Mouse (Mus musculus) embryonic facial prominence, embryonic 12.5 days (tissue): ENCODE data around the gene Camk1d. TPM values are rescaled to one million over a fixed set of nuclear protein-coding genes. Genes with fewer than 3 reads are reported as not detected.
"Not testable (repeated sequence)": the region's sequence is repeated elsewhere in the genome, so short reads cannot be mapped to it uniquely, and the experiment has no call there.

Source experiments
- ATAC-seq: fragments of 200-750 bp; cut with Nextera tagmentation; 2 replicates; pipeline ENCODE4 v1.8.0; 2017; ENCODE audit not compliant: insufficient number of reproducible peaks, insufficient read depth, low FRiP score, low TSS enrichment
- H3K27ac ChIP-seq: fragments of 300-500 bp; sonication (generic); 2 replicates; pipeline ENCODE4 v1.5.1; 2016; ENCODE audit warnings: mild to moderate bottlenecking
- H3K27me3 ChIP-seq: fragments of 300-500 bp; sonication (generic); 2 replicates; pipeline ENCODE4 v1.6.1; 2016; ENCODE audit warnings: mild to moderate bottlenecking, moderate library complexity
- H3K36me3 ChIP-seq: fragments of 300-500 bp; sonication (generic); 2 replicates; pipeline ENCODE4 v1.6.1; 2016; ENCODE audit warnings: mild to moderate bottlenecking
- H3K4me1 ChIP-seq: fragments of 300-500 bp; sonication (generic); 2 replicates; pipeline ENCODE4 v1.6.1; 2016
- H3K4me2 ChIP-seq: fragments of 300-500 bp; sonication (generic); replicated peaks from 2 replicates; pipeline ENCODE4 v1.6.1; 2016; ENCODE audit warnings: mild to moderate bottlenecking, moderate library complexity
- H3K4me3 ChIP-seq: fragments of 300-500 bp; sonication (generic); 2 replicates; pipeline ENCODE4 v1.5.1; 2016; ENCODE audit warnings: mild to moderate bottlenecking
- H3K9ac ChIP-seq: fragments of 300-500 bp; sonication (generic); 2 replicates; pipeline ENCODE4 v1.6.1; 2016; ENCODE audit warnings: mild to moderate bottlenecking, moderate library complexity
- H3K9me3 ChIP-seq: fragments of 300-500 bp; sonication (generic); 2 replicates; pipeline ENCODE4 v1.6.1; 2016; ENCODE audit warnings: mild to moderate bottlenecking, moderate library complexity
- WGBS: fragments of 180-500 bp; shearing (Covaris S2); methylation state at CpG from one replicate; pipeline ENCODE4 v1.1.7; 2016; 5-methylcytosine and 5-hydroxymethylcytosine counted together
- polyA plus RNA-seq: library from polyadenylated mRNA; unstranded; fragments of >200 nt; fragmentation: Nextera tagmentation; extraction: Ambion mirVana; gene quantifications from 2 replicates; pipeline ENCODE4 v1.2.1, GENCODE M21; 2016

Camk1d gene
- polyA plus RNA-seq, 1 experiment from 2014 or later = 3.4 TPM

- WGBS = 89% methylated on average over 2 of the region's 2 CpGs
- no peak for ATAC-seq
- no peak overlapping the region for H3K4me3 ChIP-seq
- H3K9ac ChIP-seq = no peak overlapping the region
- no peaks in the 10 kb centered on the region for H3K36me3 ChIP-seq
- H3K4me2 ChIP-seq = no peak overlapping the region
- H3K27ac ChIP-seq = no peak overlapping the region
- no peaks in the 10 kb centered on the region for H3K27me3 ChIP-seq
- H3K9me3 ChIP-seq = no peaks in the 10 kb centered on the region
- H3K4me1 ChIP-seq = no peaks in the 10 kb centered on the region
These were observed 165.0 kb downstream of the Camk1d start for GRCm38 (mm10) chr2:5549334-5549733.

GRCm38 (mm10) chr2:5548872-5549271 is 165.4 kb downstream of the Camk1d start:
- Histone ChIP-seq H3K4me1 (no peaks in the 10 kb centered on the region), H3K4me3 (no peak overlapping the region)
- 84% methylated on average over 4 of the region's 4 CpGs for WGBS

GRCm38 (mm10) chr2:5540870-5541269 is 173.4 kb downstream of the Camk1d start:
- WGBS = 74% methylated on average over 3 of the region's 3 CpGs
- Histone ChIP-seq H3K4me1 (no peaks in the 10 kb centered on the region), H3K4me2 (no peak overlapping the region), H3K9ac (no peak overlapping the region), H3K36me3 (no peaks in the 10 kb centered on the region), H3K9me3 (no peaks in the 10 kb centered on the region), H3K27ac (no peak overlapping the region), H3K27me3 (no peaks in the 10 kb centered on the region), H3K4me3 (no peak overlapping the region)
- no peak for ATAC-seq

More at GRCm38 (mm10) chr2:5548872-5549271, 165.4 kb downstream of the Camk1d start:
- Histone ChIP-seq H3K27me3 (no peaks in the 10 kb centered on the region), H3K4me2 (no peak overlapping the region), H3K9ac (no peak overlapping the region), H3K27ac (no peak overlapping the region), H3K9me3 (no peaks in the 10 kb centered on the region), H3K36me3 (no peaks in the 10 kb centered on the region)
- no peak for ATAC-seq

GRCm38 (mm10) chr2:5539894-5540293 is 174.4 kb downstream of the Camk1d start:
- not testable (repeated sequence) for H3K27me3 ChIP-seq, ATAC-seq, H3K4me2 ChIP-seq, H3K4me1 ChIP-seq, H3K9me3 ChIP-seq, H3K36me3 ChIP-seq, H3K4me3 ChIP-seq, H3K27ac ChIP-seq, H3K9ac ChIP-seq
- 64% methylated on average over 3 of the region's 3 CpGs for WGBS

GRCm38 (mm10) chr2:5533868-5534267 is 180.4 kb downstream of the Camk1d start:
- WGBS = 58% methylated on average over 2 of the region's 2 CpGs
- H3K4me3 ChIP-seq = no peak overlapping the region
- H3K4me1 ChIP-seq = no peaks in the 10 kb centered on the region
- H3K9me3 ChIP-seq = 0 out of 2 replicates have a peak, but pooled peaks cover 4% of the 10 kb centered on the region
- ATAC-seq = no peak
- H3K9ac ChIP-seq = no peak overlapping the region
- H3K36me3 ChIP-seq = no peaks in the 10 kb centered on the region
- no peak overlapping the region for H3K27ac ChIP-seq
- no peaks in the 10 kb centered on the region for H3K27me3 ChIP-seq
- no peak overlapping the region for H3K4me2 ChIP-seq

GRCm38 (mm10) chr2:5529992-5530391 is 184.3 kb downstream of the Camk1d start:
- 74% methylated on average over 2 of the region's 2 CpGs for WGBS
- H3K27me3 ChIP-seq = no peaks in the 10 kb centered on the region
- H3K9ac ChIP-seq = no peak overlapping the region
- H3K27ac ChIP-seq = no peak overlapping the region
- no peak overlapping the region for H3K4me2 ChIP-seq
- no peak overlapping the region for H3K4me3 ChIP-seq
- 0 out of 2 replicates have a peak, but pooled peaks cover 5% of the 10 kb centered on the region for H3K9me3 ChIP-seq
- H3K36me3 ChIP-seq = no peaks in the 10 kb centered on the region
- ATAC-seq = no peak
- no peaks in the 10 kb centered on the region for H3K4me1 ChIP-seq

- WGBS = 66% methylated on average over 8 of the region's 8 CpGs
- Histone ChIP-seq H3K27ac (no peak overlapping the region), H3K27me3 (no peaks in the 10 kb centered on the region), H3K36me3 (no peaks in the 10 kb centered on the region), H3K4me1 (0 out of 2 replicates have a peak, but pooled peaks cover 5% of the 10 kb centered on the region), H3K9ac (no peak overlapping the region), H3K9me3 (no peaks in the 10 kb centered on the region), H3K4me3 (no peak overlapping the region), H3K4me2 (no peak overlapping the region)
- no peak for ATAC-seq
These were observed 195.1 kb downstream of the Camk1d start for GRCm38 (mm10) chr2:5519221-5519669.

GRCm38 (mm10) chr2:5515106-5515505 is 199.2 kb downstream of the Camk1d start:
- H3K9ac ChIP-seq = no peak overlapping the region
- 50% methylated on average over 2 of the region's 2 CpGs for WGBS
- no peak overlapping the region for H3K27ac ChIP-seq
- H3K27me3 ChIP-seq = no peaks in the 10 kb centered on the region
- 0 out of 2 replicates have a peak, but pooled peaks cover 5% of the 10 kb centered on the region for H3K4me1 ChIP-seq
- no peaks in the 10 kb centered on the region for H3K36me3 ChIP-seq
- no peaks in the 10 kb centered on the region for H3K9me3 ChIP-seq
- H3K4me2 ChIP-seq = no peak overlapping the region
- no peak for ATAC-seq
- H3K4me3 ChIP-seq = no peak overlapping the region

GRCm38 (mm10) chr2:5514095-5514494 is 200.2 kb downstream of the Camk1d start:
- no peak overlapping the region for H3K4me3 ChIP-seq
- H3K9me3 ChIP-seq = no peaks in the 10 kb centered on the region
- H3K9ac ChIP-seq = no peak overlapping the region
- no peaks in the 10 kb centered on the region for H3K36me3 ChIP-seq
- H3K4me2 ChIP-seq = no peak overlapping the region
- H3K27me3 ChIP-seq = no peaks in the 10 kb centered on the region
- no peak overlapping the region for H3K27ac ChIP-seq
- WGBS = 90% methylated on average over 5 of the region's 5 CpGs
- no peak for ATAC-seq
- H3K4me1 ChIP-seq = 0 out of 2 replicates have a peak, but pooled peaks cover 5% of the 10 kb centered on the region

- no peak overlapping the region for H3K4me2 ChIP-seq
- no peak overlapping the region for H3K9ac ChIP-seq
- H3K36me3 ChIP-seq = no peaks in the 10 kb centered on the region
- ATAC-seq = no peak
- no peak overlapping the region for H3K4me3 ChIP-seq
- WGBS = 96% methylated on average over 2 of the region's 2 CpGs
- no peak overlapping the region for H3K27ac ChIP-seq
- no peaks in the 10 kb centered on the region for H3K9me3 ChIP-seq
- 0 out of 2 replicates have a peak, but pooled peaks cover 5% of the 10 kb centered on the region for H3K4me1 ChIP-seq
- H3K27me3 ChIP-seq = no peaks in the 10 kb centered on the region
These were observed 200.7 kb downstream of the Camk1d start for GRCm38 (mm10) chr2:5513621-5514020.

GRCm38 (mm10) chr2:5510042-5510441 is 204.3 kb downstream of the Camk1d start:
- no peak overlapping the region for H3K27ac ChIP-seq
- no peaks in the 10 kb centered on the region for H3K4me1 ChIP-seq
- H3K27me3 ChIP-seq = no peaks in the 10 kb centered on the region
- H3K9ac ChIP-seq = no peak overlapping the region
- no peak for ATAC-seq
- 80% methylated on average over 6 of the region's 6 CpGs for WGBS
- H3K9me3 ChIP-seq = no peaks in the 10 kb centered on the region
- H3K4me3 ChIP-seq = no peak overlapping the region
- no peaks in the 10 kb centered on the region for H3K36me3 ChIP-seq
- no peak overlapping the region for H3K4me2 ChIP-seq

- WGBS = 77% methylated on average over 4 of the region's 4 CpGs
- ATAC-seq = no peak
- no peaks in the 10 kb centered on the region for H3K36me3 ChIP-seq
These were observed 214.7 kb downstream of the Camk1d start for GRCm38 (mm10) chr2:5499620-5500019.

GRCm38 (mm10) chr2:5489916-5490315 is 224.4 kb downstream of the Camk1d start:
- H3K27me3 ChIP-seq = no peaks in the 10 kb centered on the region
- ATAC-seq = no peak
- H3K4me2 ChIP-seq = no peak overlapping the region
- H3K36me3 ChIP-seq = no peaks in the 10 kb centered on the region
- H3K27ac ChIP-seq = no peak overlapping the region
- H3K4me3 ChIP-seq = no peak overlapping the region
- WGBS = 74% methylated on average over 5 of the region's 5 CpGs
- no peaks in the 10 kb centered on the region for H3K4me1 ChIP-seq
- H3K9me3 ChIP-seq = no peaks in the 10 kb centered on the region
- H3K9ac ChIP-seq = no peak overlapping the region

More at GRCm38 (mm10) chr2:5499620-5500019, 214.7 kb downstream of the Camk1d start:
- Histone ChIP-seq H3K9me3 (no peaks in the 10 kb centered on the region), H3K4me1 (no peaks in the 10 kb centered on the region), H3K27me3 (no peaks in the 10 kb centered on the region), H3K4me3 (no peak overlapping the region), H3K9ac (no peak overlapping the region), H3K27ac (no peak overlapping the region), H3K4me2 (no peak overlapping the region)
